Mouse (Mus musculus): ENCODE measurements around the gene Ifnl2. TPM values are rescaled to one million over a fixed set of nuclear protein-coding genes. Genes with fewer than 3 reads are reported as not detected.

Ifnl2 gene
- total and polyA plus RNA-seq, 3 experiments = not detected

GRCm38 (mm10) chr7:28547154-28547553 lies 36.9 kb upstream of the Ifnl2 start, which contains the start of gene Nccrp1:
Gene Nccrp1, minus strand, starts transcription at chr7:28547254.
- no peaks in the 10 kb centered on the region for H3K9me3 ChIP-seq (replicated peaks; ENCODE audit: insufficient read depth, low read length)
- no peaks in the 10 kb centered on the region for H3K36me3 ChIP-seq (ENCODE audit: control insufficient read depth in 1 of 2, insufficient read depth in 2 of 2, low read length in 2 of 2)
- no peak within 1 kb of the TSS for H3K4me3 ChIP-seq (ENCODE audit: control insufficient read depth in 1 of 2, insufficient read depth in 1 of 2, low read depth in 2 of 2, low read length in 2 of 2)
- no peak for TF ChIP-seq USF2 (IDR thresholded peaks at IDR 0.05; ENCODE audit: borderline replicate concordance in 1 of 2, insufficient read depth in 1 of 2, low read depth in 1 of 2, low read length in 2 of 2)
- no peak for TF ChIP-seq ZC3H11A (IDR thresholded peaks at IDR 0.05; ENCODE audit: low read depth, low read length)
- TF ChIP-seq SIN3A (IDR thresholded peaks at IDR 0.05; ENCODE audit: low read length) = no peak
- TF ChIP-seq POLR2AphosphoS2 (IDR thresholded peaks at IDR 0.05; ENCODE audit: low read length) = no peak
- no peak for TF ChIP-seq E2F4 (IDR thresholded peaks at IDR 0.05; ENCODE audit: borderline replicate concordance, low read depth, low read length)
- TF ChIP-seq MAZ (IDR thresholded peaks at IDR 0.05; ENCODE audit: low read depth, low read length) = no peak
- TF ChIP-seq EP300 (IDR thresholded peaks at IDR 0.05; ENCODE audit: low read depth in 1 of 2, low read length in 2 of 2) = no peak
- no peak for TF ChIP-seq ELF1 (IDR thresholded peaks at IDR 0.05; ENCODE audit: low read depth, low read length)
- TF ChIP-seq TBP (IDR thresholded peaks at IDR 0.05; ENCODE audit: low read depth, low read length) = no peak
- TF ChIP-seq POLR2A (IDR thresholded peaks at IDR 0.05; ENCODE audit: control insufficient read depth in 1 of 2, insufficient read depth in 1 of 2, low read depth in 1 of 2, low read length in 2 of 2, poor library complexity in 1 of 2) = no peak
- TF ChIP-seq CTCF (IDR thresholded peaks at IDR 0.05 in 2 of 3, conservative IDR thresholded peaks at IDR 0.05 in 1 of 3; ENCODE audit: control insufficient read depth in 1 of 3, insufficient read depth in 1 of 3, low read depth in 2 of 3, low read length in 3 of 3, poor library complexity in 1 of 3, severe bottlenecking in 1 of 3) = no peak
- peaks cover 0 to 2% of the 10 kb centered on the region in 2 experiments; a peak in 1 of 4 replicates for H3K27me3 ChIP-seq (ENCODE audit: control insufficient read depth in 1 of 2, insufficient read depth in 2 of 2, low read length in 2 of 2)
- 0 out of 4 replicates have a peak, but pooled peaks cover 0 to 3% of the 10 kb centered on the region in 2 experiments for H3K4me1 ChIP-seq (ENCODE audit: control insufficient read depth in 1 of 2, insufficient read depth in 2 of 2, low read length in 2 of 2)
- no peak within 1 kb of the TSS for H3K27ac ChIP-seq (ENCODE audit: control insufficient read depth, low read depth, low read length)
- 0 out of 2 replicates have a peak within 1 kb of the TSS, but pooled peaks have one; percentile 3 for H3K9ac ChIP-seq (ENCODE audit: control insufficient read depth, low read depth, low read length, poor library complexity, severe bottlenecking)
- no peak for DNase-seq (ENCODE audit: low read depth, low spot score)
- no peaks in the 10 kb centered on the region for H3K79me2 ChIP-seq (ENCODE audit: control insufficient read depth, insufficient read depth, low read length, poor library complexity)

DNA sequence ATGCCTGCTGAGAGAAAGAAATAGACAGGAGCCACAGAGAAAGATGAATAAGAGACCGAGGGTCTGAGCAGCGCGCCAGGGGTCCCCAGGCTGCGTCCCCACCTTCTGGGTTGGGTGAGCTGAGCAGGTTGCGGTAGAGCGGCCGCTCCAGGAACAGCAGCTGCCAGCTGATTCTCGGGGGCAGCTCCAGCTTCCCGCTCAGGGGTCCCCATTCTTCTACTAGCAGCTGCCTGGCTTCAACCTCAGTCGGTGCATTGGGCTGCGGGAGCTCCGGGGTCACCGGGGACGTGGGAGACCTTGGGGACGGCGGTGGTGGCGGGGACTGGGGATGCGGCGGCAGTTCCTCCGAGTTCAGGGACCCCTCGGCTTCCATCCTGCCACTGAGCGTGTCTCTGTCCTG lies 36.4 kb upstream of the Ifnl2 start:
- H3K4me3 ChIP-seq (ENCODE audit: control insufficient read depth in 1 of 2, insufficient read depth in 1 of 2, low read depth in 2 of 2, low read length in 2 of 2) = no peak overlapping the region
- peaks cover 0 to 2% of the 10 kb centered on the region in 2 experiments; a peak in 1 of 4 replicates for H3K27me3 ChIP-seq (ENCODE audit: control insufficient read depth in 1 of 2, insufficient read depth in 2 of 2, low read length in 2 of 2)

More for the DNA sequence above, 36.4 kb upstream of the Ifnl2 start:
- no peak for DNase-seq (ENCODE audit: low read depth, low spot score)
- H3K79me2 ChIP-seq (ENCODE audit: control insufficient read depth, insufficient read depth, low read length, poor library complexity) = no peaks in the 10 kb centered on the region
- 0 out of 4 replicates have a peak, but pooled peaks cover 0 to 3% of the 10 kb centered on the region in 2 experiments for H3K4me1 ChIP-seq (ENCODE audit: control insufficient read depth in 1 of 2, insufficient read depth in 2 of 2, low read length in 2 of 2)
- TF ChIP-seq SIN3A (IDR thresholded peaks at IDR 0.05; ENCODE audit: low read length) = no peak
- no peak for TF ChIP-seq MAZ (IDR thresholded peaks at IDR 0.05; ENCODE audit: low read depth, low read length)
- no peak for TF ChIP-seq ELF1 (IDR thresholded peaks at IDR 0.05; ENCODE audit: low read depth, low read length)
- TF ChIP-seq TAL1 (IDR thresholded peaks at IDR 0.05; ENCODE audit: low read length) = no peak
- no peak for TF ChIP-seq GABPA (IDR thresholded peaks at IDR 0.05; ENCODE audit: low read depth, low read length)
- no peak for TF ChIP-seq ZKSCAN1 (IDR thresholded peaks at IDR 0.05; ENCODE audit: low read depth, low read length)
- no peak for TF ChIP-seq POLR2AphosphoS5 (IDR thresholded peaks at IDR 0.05; ENCODE audit: borderline replicate concordance, low read depth, low read length)
- no peak for TF ChIP-seq ZC3H11A (IDR thresholded peaks at IDR 0.05; ENCODE audit: low read depth, low read length)
- no peak for TF ChIP-seq CHD1 (IDR thresholded peaks at IDR 0.05; ENCODE audit: low read depth, low read length)
- TF ChIP-seq MYB (IDR thresholded peaks at IDR 0.05; ENCODE audit: low read depth, low read length) = no peak
- no peak for TF ChIP-seq MXI1 (IDR thresholded peaks at IDR 0.05; ENCODE audit: low read depth, low read length)
- TF ChIP-seq USF1 (IDR thresholded peaks at IDR 0.05; ENCODE audit: low read depth, low read length) = no peak
- TF ChIP-seq UBTF (IDR thresholded peaks at IDR 0.05; ENCODE audit: borderline replicate concordance, insufficient read depth, low read depth, low read length) = no peak
- no peak for TF ChIP-seq POLR2AphosphoS2 (IDR thresholded peaks at IDR 0.05; ENCODE audit: low read length)
- no peak for TF ChIP-seq ETS1 (IDR thresholded peaks at IDR 0.05; ENCODE audit: low read depth, low read length)
- TF ChIP-seq ZMIZ1 (IDR thresholded peaks at IDR 0.05; ENCODE audit: low read depth, low read length) = no peak
- no peaks in the 10 kb centered on the region for H3K9me3 ChIP-seq (replicated peaks; ENCODE audit: insufficient read depth, low read length)
- no peak overlapping the region for H3K27ac ChIP-seq (ENCODE audit: control insufficient read depth, low read depth, low read length)
- H3K36me3 ChIP-seq (ENCODE audit: control insufficient read depth in 1 of 2, insufficient read depth in 2 of 2, low read length in 2 of 2) = no peaks in the 10 kb centered on the region
- no peak overlapping the region for H3K9ac ChIP-seq (ENCODE audit: control insufficient read depth, low read depth, low read length, poor library complexity, severe bottlenecking)

Data from MEL (cell line).